Mouse (Mus musculus): ENCODE results near the gene Rapgefl1.

- TF ChIP-seq CHD2 (IDR thresholded peaks at IDR 0.05; ENCODE audit: low read depth, low read length) (no peak), ZC3H11A (IDR thresholded peaks at IDR 0.05; ENCODE audit: borderline replicate concordance, low read depth, low read length) (no peak), MAFK (IDR thresholded peaks at IDR 0.05; ENCODE audit: insufficient read depth, low read depth, low read length) (no peak), HCFC1 (IDR thresholded peaks at IDR 0.05; ENCODE audit: borderline replicate concordance, insufficient read depth, low read length) (no peak), ZNF384 (IDR thresholded peaks at IDR 0.05; ENCODE audit: low read depth, low read length) (no peak)
These were observed 2.8 kb downstream of the Rapgefl1 start for GRCm38 (mm10) chr11:98839402-98839801.
